Mouse (Mus musculus) liver, embryonic 14.5 days (tissue): Measurements from ENCODE around the gene Acads. TPM values are rescaled to one million over a fixed set of nuclear protein-coding genes. Genes with fewer than 3 reads are reported as not detected.

Source experiments
- ATAC-seq: fragments of 200-750 bp; cut with Nextera tagmentation; 2 replicates; pipeline ENCODE4 v1.8.0; 2017; ENCODE audit warnings: moderate number of reproducible peaks, mild to moderate bottlenecking, moderate library complexity; ENCODE audit not compliant: insufficient read depth
- DNase-seq, 3 experiments: peaks; one replicate each; pipeline ENCODE4 v3.0.0-alpha.2; 2012 to 2013; ENCODE audit warnings: low read depth in 3 of 3, low spot score in 3 of 3
- H3K27ac ChIP-seq: fragments of 300-500 bp; sonication (generic); 2 replicates; pipeline ENCODE4 v1.5.1; 2014; ENCODE audit warnings: moderate library complexity, mild to moderate bottlenecking, control low read depth, inconsistent platforms
- H3K27me3 ChIP-seq: fragments of 300-500 bp; sonication (generic); 2 replicates; pipeline ENCODE4 v1.6.1; 2014; ENCODE audit warnings: mild to moderate bottlenecking, low read length, moderate library complexity; ENCODE audit not compliant: control insufficient read depth, insufficient read depth
- H3K36me3 ChIP-seq: fragments of 300-500 bp; sonication (generic); replicated peaks from 2 replicates; pipeline ENCODE4 v1.6.1; 2014; ENCODE audit warnings: low read depth; ENCODE audit not compliant: control insufficient read depth, insufficient read depth
- H3K4me1 ChIP-seq, 2 experiments: fragments of 200-500 bp in 1 of 2; fragments of 300-500 bp in 1 of 2; sonication (generic) in 1 of 2; replicated peaks; 2 replicates each; pipeline ENCODE4 v1.6.1; 2012 to 2014; ENCODE audit warnings: antibody characterized with exemption in 1 of 2, inconsistent platforms in 1 of 2, low read length in 1 of 2; ENCODE audit not compliant: control insufficient read depth in 2 of 2, insufficient read depth in 2 of 2
- H3K4me2 ChIP-seq: fragments of 300-500 bp; sonication (generic); 2 replicates; pipeline ENCODE4 v1.6.1; 2014; ENCODE audit warnings: low read depth, mild to moderate bottlenecking, control low read depth, moderate library complexity
- H3K4me3 ChIP-seq, 2 experiments: fragments of 200-500 bp in 1 of 2; fragments of 300-500 bp in 1 of 2; sonication (generic) in 1 of 2; 2 replicates each; pipeline ENCODE4 v1.5.1; 2012 to 2014; ENCODE audit warnings: low read depth in 2 of 2, low read length in 2 of 2, mild to moderate bottlenecking in 2 of 2, control low read depth in 1 of 2, inconsistent platforms in 1 of 2, moderate library complexity in 1 of 2; ENCODE audit not compliant: insufficient read depth in 1 of 2
- H3K9ac ChIP-seq: fragments of 300-500 bp; sonication (generic); replicated peaks from 2 replicates; pipeline ENCODE4 v1.6.1; 2014; ENCODE audit warnings: mild to moderate bottlenecking, control low read depth, moderate library complexity
- H3K9me3 ChIP-seq: fragments of 300-500 bp; sonication (generic); 2 replicates; pipeline ENCODE4 v1.6.1; 2016; ENCODE audit warnings: low read length, mixed read lengths; ENCODE audit not compliant: control insufficient read depth
- CTCF ChIP-seq: IDR thresholded peaks from 2 replicates; pipeline ENCODE4 v1.5.1; 2016; ENCODE audit warnings: antibody characterized with exemption, low read depth, control low read depth
- EP300 ChIP-seq: IDR thresholded peaks from 2 replicates; pipeline ENCODE4 v1.6.1; 2016; ENCODE audit warnings: antibody characterized with exemption, low read depth
- whole genome bisulfite sequencing: fragments of 180-500 bp; shearing (Covaris S2); extraction: QIAGEN DNeasy Blood & Tissue Kit; methylation state at CpG from one replicate; pipeline ENCODE4 v1.1.7; 2014; ENCODE audit not compliant: insufficient replicate concordance; 5-methylcytosine and 5-hydroxymethylcytosine counted together
- polyA plus RNA-seq, 2 experiments: library from polyadenylated mRNA; depleted of rRNA in 1 of 2; stranded (reverse) in 1 of 2; unstranded in 1 of 2; fragments of >200 nt; fragmentation: Nextera tagmentation in 1 of 2; extraction: Ambion mirVana in 1 of 2; gene quantifications; 2 replicates each; pipeline versions ENCODE4 v1.2.1 to v1.2.3; 2012 to 2014

Gene Acads
- polyA plus RNA-seq, 2 experiments = 21.2 to 26.0 TPM

DNA sequence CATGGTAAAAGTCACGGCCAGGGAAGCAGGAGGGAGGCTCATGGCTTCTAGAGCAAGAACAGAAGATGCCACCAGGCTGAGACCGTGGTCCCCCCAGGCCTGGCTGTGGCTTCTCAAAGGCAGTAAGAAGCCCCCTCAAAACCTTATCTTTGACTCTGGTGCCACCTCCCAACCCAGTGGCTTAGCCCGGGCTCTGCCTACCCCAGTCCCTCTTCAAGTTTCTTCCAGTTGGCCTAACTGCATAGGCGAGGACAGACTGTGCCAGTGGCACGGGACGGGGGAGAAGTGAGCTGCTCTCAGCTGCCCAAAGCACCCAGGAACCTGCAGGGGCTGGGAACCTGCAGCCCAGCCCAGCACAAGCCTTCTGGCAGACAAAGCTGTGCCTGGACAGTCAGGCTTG lies 5.5 kb upstream of the Acads start:
- ATAC-seq (no peak), DNase-seq (no peak)
- no peak overlapping the region for H3K4me2 ChIP-seq
- TF ChIP-seq EP300 (no peak), CTCF (no peak)
- H3K9ac ChIP-seq = no peak overlapping the region
- 76% methylated on average over 6 of the region's 6 CpGs for WGBS
- peaks cover 0 to 3% of the 10 kb centered on the region in 2 experiments; a peak in 2 of 4 replicates for H3K4me1 ChIP-seq
- no peaks in the 10 kb centered on the region for H3K36me3 ChIP-seq
- H3K27me3 ChIP-seq = no peaks in the 10 kb centered on the region
- H3K27ac ChIP-seq = no peak overlapping the region
- H3K4me3 ChIP-seq = no peak overlapping the region
- no peaks in the 10 kb centered on the region for H3K9me3 ChIP-seq

DNA sequence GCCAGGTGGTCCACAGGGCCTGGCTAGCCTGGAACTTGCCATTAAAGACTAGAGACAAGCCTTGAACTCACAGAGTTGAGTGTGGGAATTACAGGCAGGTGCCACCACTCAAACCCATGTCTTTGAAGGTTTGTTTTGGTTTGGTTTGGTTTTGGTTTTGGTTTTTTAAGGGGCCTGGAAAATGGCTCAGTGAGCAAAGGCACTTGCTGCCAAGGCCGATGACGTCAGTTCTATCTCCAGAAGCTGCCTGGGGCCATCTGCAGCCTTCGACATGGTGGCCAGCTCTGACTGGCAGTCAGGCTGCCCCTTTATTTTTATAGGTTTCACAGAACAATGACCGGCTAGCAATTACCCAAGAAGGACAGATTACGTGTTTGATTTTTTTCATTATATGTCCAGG lies 1.8 kb upstream of the Acads start:
- no peaks in the 10 kb centered on the region for H3K9me3 ChIP-seq
- H3K4me1 ChIP-seq = peaks cover 0 to 9% of the 10 kb centered on the region in 2 experiments
- H3K4me2 ChIP-seq = no peak overlapping the region
- no peaks in the 10 kb centered on the region for H3K36me3 ChIP-seq
- no peak overlapping the region for H3K4me3 ChIP-seq
- no peak overlapping the region for H3K27ac ChIP-seq
- WGBS = 85% methylated on average over 5 of the region's 5 CpGs
- no peak for DNase-seq
- no peak for ATAC-seq
- no peaks in the 10 kb centered on the region for H3K27me3 ChIP-seq
- TF ChIP-seq EP300 (no peak), CTCF (no peak)
- no peak overlapping the region for H3K9ac ChIP-seq

GRCm38 (mm10) chr5:115117467-115117866 lies 1.7 kb downstream of the Acads start:
- WGBS = 88% methylated on average over 13 of the region's 13 CpGs
- no peak for DNase-seq
- no peak overlapping the region for H3K27ac ChIP-seq
- no peaks in the 10 kb centered on the region for H3K9me3 ChIP-seq
- ATAC-seq = no peak
- TF ChIP-seq CTCF (no peak; the same call in 1 of the 2 replicates), EP300 (no peak)
- no peaks in the 10 kb centered on the region for H3K27me3 ChIP-seq
- H3K36me3 ChIP-seq = no peaks in the 10 kb centered on the region
- H3K9ac ChIP-seq = no peak overlapping the region
- H3K4me2 ChIP-seq = no peak overlapping the region
- no peak overlapping the region for H3K4me3 ChIP-seq
- H3K4me1 ChIP-seq = peaks cover 0 to 9% of the 10 kb centered on the region in 2 experiments

- no peak for DNase-seq
- Histone ChIP-seq H3K27me3 (no peaks in the 10 kb centered on the region), H3K9ac (no peak overlapping the region), H3K4me1 (peaks cover 0 to 6% of the 10 kb centered on the region in 2 experiments; a peak in 3 of 4 replicates), H3K27ac (no peak overlapping the region), H3K4me2 (no peak overlapping the region), H3K36me3 (no peaks in the 10 kb centered on the region), H3K9me3 (no peaks in the 10 kb centered on the region), H3K4me3 (no peak overlapping the region)
- no peak for ATAC-seq
- TF ChIP-seq CTCF (peak; percentile 43; the same call in 1 of the 2 replicates), EP300 (no peak)
- 74% methylated on average over 3 of the region's 3 CpGs for WGBS
Measured at GRCm38 (mm10) chr5:115116426-115116825, 2.7 kb downstream of the Acads start.

DNA sequence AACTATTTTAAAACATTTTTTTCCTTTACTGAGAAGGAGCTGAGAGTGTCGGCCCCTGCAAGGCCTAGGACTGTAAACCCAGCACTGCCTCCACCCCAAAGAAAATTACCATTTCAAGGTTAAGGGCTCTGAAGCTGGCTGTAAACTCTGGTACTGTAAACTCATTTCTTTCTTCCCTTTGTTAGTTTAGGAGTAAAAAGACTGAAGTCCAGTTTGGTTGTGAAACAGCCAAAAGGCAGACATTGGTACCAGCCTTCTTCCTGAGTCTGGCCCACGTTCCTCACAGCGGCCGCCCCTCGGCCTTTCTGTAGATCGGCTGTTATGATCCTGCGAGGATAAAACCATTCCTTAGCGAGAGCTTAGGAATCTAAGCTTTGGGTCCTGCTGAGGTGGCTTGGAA lies 4.6 kb downstream of the Acads start:
- no peaks in the 10 kb centered on the region for H3K36me3 ChIP-seq
- H3K27ac ChIP-seq = no peak overlapping the region
- H3K4me1 ChIP-seq = peaks cover 0 to 5% of the 10 kb centered on the region in 2 experiments; a peak in 3 of 4 replicates
- no peak overlapping the region for H3K4me2 ChIP-seq
- H3K27me3 ChIP-seq = no peaks in the 10 kb centered on the region
- WGBS = 79% methylated on average over 8 of the region's 8 CpGs
- DNase-seq (no peak), ATAC-seq (no peak)
- TF ChIP-seq CTCF = no peak
- no peak for TF ChIP-seq EP300
- H3K4me3 ChIP-seq = no peak overlapping the region
- H3K9ac ChIP-seq = no peak overlapping the region
- H3K9me3 ChIP-seq = no peaks in the 10 kb centered on the region
